Mouse (Mus musculus) ES-Bruce4 (cell line): ENCODE data around the gene St6galnac3.

Experiments
- CTCF ChIP-seq: IDR thresholded peaks from one replicate; pipeline ENCODE4 v1.8.1; 2011; ENCODE audit warnings: low read depth, low read length
- EP300 ChIP-seq: IDR thresholded peaks from 2 replicates; pipeline ENCODE4 v1.6.1; 2011; ENCODE audit warnings: low read depth, low read length; ENCODE audit not compliant: insufficient read depth
- POLR2A ChIP-seq: IDR thresholded peaks from one replicate; pipeline ENCODE4 v1.8.1; 2011; ENCODE audit warnings: low read length; ENCODE audit not compliant: insufficient read depth

DNA sequence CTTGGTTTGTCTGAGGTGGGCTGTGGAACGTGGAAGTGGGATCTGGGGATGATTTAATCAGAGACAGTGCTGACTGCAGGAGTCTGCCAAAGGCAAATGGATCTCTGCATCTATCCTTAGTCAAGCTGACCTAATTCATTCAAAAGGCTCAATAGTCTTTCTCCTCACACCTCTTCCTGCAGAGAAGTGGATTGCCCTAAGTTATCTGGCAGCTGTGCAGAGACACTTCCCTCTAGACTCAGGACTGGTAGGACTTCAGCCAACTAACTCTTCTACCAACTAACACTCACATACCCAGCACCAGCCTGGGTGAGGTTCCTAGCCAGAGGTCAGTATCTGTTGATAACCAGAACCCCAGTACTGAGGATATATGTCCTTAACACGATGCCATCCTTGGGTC is 516.8 kb downstream of the St6galnac3 start:
- no peak for TF ChIP-seq CTCF
- no peak for TF ChIP-seq POLR2A
- TF ChIP-seq EP300: no peak
